Mouse (Mus musculus): ENCODE data around the gene Tgoln1.

DNA sequence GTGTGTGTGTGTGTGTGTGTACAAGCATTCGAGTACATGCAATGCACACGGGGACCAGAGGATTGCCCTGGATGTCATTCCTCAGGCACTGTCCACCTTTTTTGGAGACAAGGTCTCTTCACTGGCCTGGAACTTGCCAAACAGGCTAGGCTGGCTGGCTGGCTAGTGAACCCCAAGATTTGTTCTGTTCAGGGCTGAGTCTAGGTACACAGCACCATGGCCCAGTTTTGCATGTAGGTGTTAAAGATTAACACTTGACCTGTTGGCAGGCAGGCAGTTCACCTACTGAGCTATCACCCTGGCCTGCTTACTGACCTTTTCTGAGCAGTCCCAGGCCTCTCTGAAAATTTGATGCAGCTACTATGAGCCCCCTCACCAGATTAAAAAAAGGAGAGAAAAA, 13.6 kb upstream of the Tgoln1 start:
- TF ChIP-seq GATA1 (IDR thresholded peaks at IDR 0.05; ENCODE audit: borderline replicate concordance, low read length): no peak
- TF ChIP-seq FLI1 (IDR thresholded peaks at IDR 0.05; ENCODE audit: low read length): no peak
